Mouse (Mus musculus) olfactory bulb, adult 2 months (tissue): ENCODE measurements around the gene Dnah2. TPM values are rescaled to one million over a fixed set of nuclear protein-coding genes. Genes with fewer than 3 reads are reported as not detected.

Source experiments
- H3K27ac ChIP-seq: fragments of 200-500 bp; 2 replicates; pipeline ENCODE4 v1.5.1; 2012; ENCODE audit warnings: low read depth, low read length; ENCODE audit not compliant: insufficient read depth
- H3K4me1 ChIP-seq: fragments of 200-500 bp; 2 replicates; pipeline ENCODE4 v1.6.1; 2012; ENCODE audit warnings: low read length; ENCODE audit not compliant: control insufficient read depth, insufficient read depth
- H3K4me3 ChIP-seq: fragments of 200-500 bp; 2 replicates; pipeline ENCODE4 v1.5.1; 2012; ENCODE audit warnings: mild to moderate bottlenecking, low read depth, low read length, moderate library complexity; ENCODE audit not compliant: insufficient read depth
- CTCF ChIP-seq: fragments of 200-500 bp; IDR thresholded peaks from 2 replicates; pipeline ENCODE4 v1.5.1; 2012; ENCODE audit warnings: low read depth, mild to moderate bottlenecking, low read length, moderate library complexity; ENCODE audit not compliant: insufficient read depth
- POLR2A ChIP-seq: fragments of 200-500 bp; IDR thresholded peaks from 2 replicates; pipeline ENCODE4 v1.6.1; 2012; ENCODE audit warnings: mild to moderate bottlenecking, low read depth, low read length, moderate library complexity; ENCODE audit not compliant: insufficient read depth
- WGBS: fragments of 180-500 bp; shearing (Covaris S2); methylation state at CpG from one replicate; pipeline ENCODE4 v1.1.7; 2018; 5-methylcytosine and 5-hydroxymethylcytosine counted together
- polyA plus RNA-seq: library from polyadenylated mRNA; stranded (reverse); fragments of >200 nt; gene quantifications from 2 replicates; pipeline ENCODE4 v1.2.4, GENCODE M21; 2012; ENCODE audit warnings: low replicate concordance; ENCODE audit not compliant: missing spikeins, insufficient read depth, insufficient read length

Dnah2 gene
- polyA plus RNA-seq, 1 experiment = not detected

- TF ChIP-seq CTCF (no peak), POLR2A (no peak)
- no peaks in the 10 kb centered on the region for H3K4me1 ChIP-seq
- WGBS = 90% methylated on average over 13 of the region's 13 CpGs
- no peak overlapping the region for H3K27ac ChIP-seq
- H3K4me3 ChIP-seq = no peak overlapping the region
Observed at GRCm38 (mm10) chr11:69584937-69585336, 36.0 kb upstream of the Dnah2 start.

GRCm38 (mm10) chr11:69584008-69584407 is 35.1 kb upstream of the Dnah2 start:
- Histone ChIP-seq H3K4me1 (no peaks in the 10 kb centered on the region), H3K27ac (no peak overlapping the region), H3K4me3 (no peak overlapping the region)
- WGBS = 75% methylated on average over 7 of the region's 7 CpGs
- TF ChIP-seq POLR2A (no peak), CTCF (no peak)

DNA sequence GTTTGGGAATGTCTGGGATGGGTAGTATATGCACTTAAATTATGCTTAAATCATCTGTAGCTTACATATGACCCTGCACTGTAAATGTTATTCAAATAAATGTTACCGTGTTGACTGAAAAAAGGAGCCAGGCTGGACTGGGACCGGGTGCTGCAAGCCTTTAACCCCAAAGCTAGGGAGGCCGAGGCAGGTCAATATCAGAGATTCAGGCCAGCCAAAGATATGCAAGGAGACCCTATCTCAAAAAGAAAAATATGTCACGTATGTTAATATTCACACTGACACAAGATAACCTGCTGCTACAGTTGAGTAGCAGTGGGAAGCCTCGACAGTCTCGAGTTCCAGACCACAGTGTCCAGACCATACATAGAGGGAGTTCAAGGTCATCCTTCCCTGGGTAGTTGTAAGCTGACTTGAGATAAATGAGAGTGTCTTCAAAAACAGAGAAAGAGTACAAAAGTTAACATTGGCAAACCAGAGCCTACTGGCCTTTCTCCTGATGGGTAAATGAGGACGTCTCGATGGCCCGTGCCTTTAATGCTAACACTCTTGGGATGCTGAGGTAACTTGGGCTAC is 33.4 kb upstream of the Dnah2 start:
- WGBS = 62% methylated on average over 9 of the region's 9 CpGs
- Histone ChIP-seq H3K4me1 (peaks cover 10% of the 10 kb centered on the region), H3K27ac (no peak overlapping the region), H3K4me3 (no peak overlapping the region)
- no peak for TF ChIP-seq POLR2A
- no peak for TF ChIP-seq CTCF

- peaks cover 14% of the 10 kb centered on the region for H3K4me1 ChIP-seq
- no peak for TF ChIP-seq POLR2A
- no peak for TF ChIP-seq CTCF
- 1% methylated on average over 8 of the region's 8 CpGs for WGBS
- H3K27ac ChIP-seq = 0 out of 2 replicates have a peak overlapping the region, but pooled peaks have one; percentile 19
- H3K4me3 ChIP-seq = peak overlapping the region; percentile 67
Observed at GRCm38 (mm10) chr11:69581814-69582213, 32.9 kb upstream of the Dnah2 start.

GRCm38 (mm10) chr11:69581147-69581688 is 32.3 kb upstream of the Dnah2 start:
- TF ChIP-seq POLR2A (no peak; the same call in 1 of the 2 replicates), CTCF (no peak)
- H3K4me1 ChIP-seq = peaks cover 15% of the 10 kb centered on the region
- WGBS = under 1% methylated on average over 36 of the region's 36 CpGs
- H3K4me3 ChIP-seq = peak overlapping the region; percentile 67
- H3K27ac ChIP-seq = peak overlapping the region; percentile 81

DNA sequence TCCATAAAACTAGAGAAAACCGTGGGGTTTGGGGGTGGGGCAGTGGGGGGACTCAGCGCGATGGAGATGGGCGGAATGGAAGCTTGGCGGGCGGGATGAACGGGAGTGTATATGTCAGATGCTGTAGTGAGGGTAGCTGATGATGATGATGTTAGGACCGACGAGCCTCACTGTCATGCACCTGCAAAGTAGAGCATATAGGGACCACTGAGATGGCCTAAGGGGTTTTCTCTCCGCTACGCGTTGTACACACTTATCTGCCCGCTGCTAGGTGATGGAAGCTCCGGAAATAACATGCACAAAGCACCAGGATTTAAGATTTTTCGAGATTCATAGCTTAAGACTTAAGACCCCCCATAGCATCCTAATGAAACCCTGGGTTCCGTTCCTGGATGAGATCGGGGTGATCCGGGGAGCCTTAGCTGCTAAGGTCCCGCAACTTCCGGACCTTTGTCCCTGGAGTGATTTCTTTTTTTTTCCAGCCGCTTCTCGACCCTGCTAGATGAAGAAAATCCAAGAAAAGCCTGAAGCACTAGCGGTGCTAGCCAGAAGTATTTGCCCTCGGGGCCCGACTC is 31.7 kb upstream of the Dnah2 start:
- Histone ChIP-seq H3K27ac (peak overlapping the region; percentile 81), H3K4me3 (peak overlapping the region; percentile 67), H3K4me1 (peaks cover 15% of the 10 kb centered on the region)
- TF ChIP-seq POLR2A (0 out of 2 replicates have a peak, but pooled peaks have one; percentile 24), CTCF (no peak)
- WGBS = under 1% methylated on average over 25 of the region's 25 CpGs

DNA sequence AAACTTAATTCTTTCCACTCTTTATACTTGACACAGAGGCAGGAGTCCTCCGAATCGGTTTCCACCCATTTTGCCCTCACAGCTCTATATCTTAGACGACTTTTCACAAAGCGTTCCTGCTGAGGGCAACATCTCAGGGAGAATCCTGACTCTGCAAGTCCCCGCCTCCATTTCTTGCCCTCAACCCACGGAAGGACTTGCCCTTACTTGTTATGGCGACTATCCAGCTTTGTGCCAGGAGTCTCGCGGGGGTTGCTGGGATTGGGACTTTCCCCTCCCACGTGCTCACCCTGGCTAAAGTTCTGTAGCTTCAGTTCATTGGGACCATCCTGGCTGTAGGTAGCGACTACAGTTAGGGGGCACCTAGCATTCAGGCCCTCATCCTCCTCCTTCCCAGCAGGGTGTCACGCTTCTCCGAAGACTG is 31.2 kb upstream of the Dnah2 start, which contains the start of the genes Wrap53 and Trp53:
TSS of gene Wrap53 (minus strand) at position 165 of the 424 bp plus-strand sequence.
TSS of gene Trp53 (plus strand) at position 269 of the 424 bp plus-strand sequence.
- peaks cover 15% of the 10 kb centered on the region for H3K4me1 ChIP-seq
- TF ChIP-seq CTCF (no peak), POLR2A (no peak)
- H3K4me3 ChIP-seq = peak within 1 kb of the TSS; percentile 69
- under 1% methylated on average over 13 of the region's 13 CpGs for WGBS
- H3K27ac ChIP-seq = peak within 1 kb of the TSS; percentile 82

DNA sequence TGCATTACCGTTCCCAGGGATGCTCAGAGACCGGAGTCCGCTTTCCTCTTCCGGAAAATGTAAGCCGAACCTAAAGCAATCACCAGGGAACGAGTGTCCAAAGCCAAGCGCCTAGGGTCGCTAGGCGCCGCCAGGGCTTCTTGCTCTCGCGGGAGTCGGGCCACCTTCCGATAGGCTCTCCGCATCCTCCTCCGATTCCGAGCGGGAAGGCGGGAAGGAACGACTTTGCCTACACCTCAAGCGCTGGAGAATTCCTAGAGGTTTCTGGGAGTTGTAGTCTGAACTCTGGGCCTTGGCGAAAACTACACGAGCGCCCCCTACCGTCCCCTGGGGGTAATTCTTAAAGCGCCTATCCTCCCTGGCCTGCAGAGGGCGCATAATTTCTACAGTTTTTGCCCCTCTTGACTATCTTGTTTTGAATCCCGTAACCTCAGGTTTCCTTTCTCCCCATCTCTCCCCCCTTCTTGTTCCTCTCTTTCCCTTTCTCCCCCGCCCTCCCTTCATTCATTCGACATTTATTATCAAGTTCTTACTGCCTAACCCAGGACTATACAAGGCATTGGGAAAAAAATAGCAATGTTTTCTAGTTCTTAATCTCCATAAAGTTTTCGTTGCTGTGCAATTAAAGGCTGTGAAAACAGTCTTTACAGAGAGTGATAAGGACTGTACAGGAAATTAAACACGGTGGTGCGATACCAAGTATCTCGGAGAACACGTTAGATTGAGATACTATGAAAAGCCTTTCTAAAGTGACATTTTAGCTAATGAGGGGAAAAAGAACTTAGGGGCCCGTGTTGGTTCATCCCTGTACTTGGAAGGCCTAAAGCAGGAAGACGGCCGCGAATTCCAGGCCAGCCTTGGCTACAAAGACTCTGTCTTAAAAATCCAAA is 30.5 kb upstream of the Dnah2 start:
- WGBS = under 1% methylated on average over 39 of the region's 39 CpGs
- peak overlapping the region; percentile 69 for H3K4me3 ChIP-seq
- H3K4me1 ChIP-seq = peaks cover 15% of the 10 kb centered on the region
- peak overlapping the region; percentile 82 for H3K27ac ChIP-seq
- TF ChIP-seq CTCF (peak; percentile 97), POLR2A (peak; percentile 51; the same call in 1 of the 2 replicates)
